Mouse (Mus musculus): ENCODE measurements at regions not wholly inside any gene's neighbourhood (a gene's known extent, or its start where the extent isn't known, plus 50 kb on each side); places are given as distances from the start of the nearest gene placed in this dataset.

- ATAC-seq (ENCODE audit: insufficient read depth, low FRiP score): no peak
- no peak overlapping the region for H3K4me2 ChIP-seq (ENCODE audit: low read depth, low read length)
- WGBS: 73% methylated on average over 3 of the region's 3 CpGs
Observed at GRCm38 (mm10) chr13:47952946-47953345, 308.1 kb upstream of the Id4 start.

DNA sequence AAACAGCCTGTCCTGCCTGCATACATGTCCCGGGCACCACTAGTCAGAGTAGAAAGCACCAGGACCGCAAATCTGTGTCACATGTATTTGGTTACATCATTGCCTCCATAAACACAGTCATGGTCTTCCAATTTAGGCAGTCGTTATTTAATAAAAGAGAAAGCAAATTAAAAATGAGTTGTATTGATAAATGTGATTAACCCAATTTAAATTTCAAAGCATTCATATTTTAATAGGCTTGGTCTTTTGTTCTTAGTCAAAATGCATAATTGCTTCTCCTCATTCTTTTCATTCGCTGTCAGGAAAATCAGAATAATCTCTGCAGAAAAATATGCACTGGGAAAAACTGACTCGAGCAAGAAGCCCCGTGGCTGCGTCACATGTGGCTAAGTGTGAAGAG is 307.3 kb upstream of the Id4 start:
- 76% methylated on average over 7 of the region's 7 CpGs for WGBS
- H3K36me3 ChIP-seq (ENCODE audit: control insufficient read depth, insufficient read depth, low read length): no peaks in the 10 kb centered on the region

More at GRCm38 (mm10) chr13:47952946-47953345, 308.1 kb upstream of the Id4 start:
- Histone ChIP-seq H3K36me3 (ENCODE audit: control insufficient read depth, insufficient read depth, low read length) (no peaks in the 10 kb centered on the region), H3K27ac (ENCODE audit: low read length) (no peak overlapping the region), H3K4me3 (replicated peaks; ENCODE audit: low read length) (no peak overlapping the region), H3K9me3 (replicated peaks; ENCODE audit: control insufficient read depth, low read length) (no peaks in the 10 kb centered on the region), H3K27me3 (ENCODE audit: control insufficient read depth, insufficient read depth, low read length) (no peaks in the 10 kb centered on the region), H3K9ac (ENCODE audit: low read length) (no peak overlapping the region), H3K4me1 (ENCODE audit: control insufficient read depth, insufficient read depth, low read length) (no peaks in the 10 kb centered on the region)

GRCm38 (mm10) chr13:47955504-47955903 is 305.5 kb upstream of the Id4 start:
- H3K36me3 ChIP-seq (ENCODE audit: control insufficient read depth, insufficient read depth, low read length): no peaks in the 10 kb centered on the region
- no peak overlapping the region for H3K9ac ChIP-seq (ENCODE audit: low read length)
- H3K9me3 ChIP-seq (replicated peaks; ENCODE audit: control insufficient read depth, low read length): no peaks in the 10 kb centered on the region
- no peak overlapping the region for H3K4me3 ChIP-seq (replicated peaks; ENCODE audit: low read length)
- H3K4me2 ChIP-seq (ENCODE audit: low read depth, low read length): no peak overlapping the region
- H3K4me1 ChIP-seq (ENCODE audit: control insufficient read depth, insufficient read depth, low read length): no peaks in the 10 kb centered on the region
- H3K27me3 ChIP-seq (ENCODE audit: control insufficient read depth, insufficient read depth, low read length): no peaks in the 10 kb centered on the region
- no peak overlapping the region for H3K27ac ChIP-seq (ENCODE audit: low read length)
- 74% methylated on average over 10 of the region's 10 CpGs for WGBS
- no peak for ATAC-seq (ENCODE audit: insufficient read depth, low FRiP score)

More for the DNA sequence above, 307.3 kb upstream of the Id4 start:
- Histone ChIP-seq H3K4me2 (ENCODE audit: low read depth, low read length) (no peak overlapping the region), H3K9ac (ENCODE audit: low read length) (no peak overlapping the region), H3K4me3 (replicated peaks; ENCODE audit: low read length) (no peak overlapping the region), H3K27me3 (ENCODE audit: control insufficient read depth, insufficient read depth, low read length) (no peaks in the 10 kb centered on the region), H3K27ac (ENCODE audit: low read length) (no peak overlapping the region), H3K9me3 (replicated peaks; ENCODE audit: control insufficient read depth, low read length) (no peaks in the 10 kb centered on the region), H3K4me1 (ENCODE audit: control insufficient read depth, insufficient read depth, low read length) (no peaks in the 10 kb centered on the region)
- no peak for ATAC-seq (ENCODE audit: insufficient read depth, low FRiP score)

DNA sequence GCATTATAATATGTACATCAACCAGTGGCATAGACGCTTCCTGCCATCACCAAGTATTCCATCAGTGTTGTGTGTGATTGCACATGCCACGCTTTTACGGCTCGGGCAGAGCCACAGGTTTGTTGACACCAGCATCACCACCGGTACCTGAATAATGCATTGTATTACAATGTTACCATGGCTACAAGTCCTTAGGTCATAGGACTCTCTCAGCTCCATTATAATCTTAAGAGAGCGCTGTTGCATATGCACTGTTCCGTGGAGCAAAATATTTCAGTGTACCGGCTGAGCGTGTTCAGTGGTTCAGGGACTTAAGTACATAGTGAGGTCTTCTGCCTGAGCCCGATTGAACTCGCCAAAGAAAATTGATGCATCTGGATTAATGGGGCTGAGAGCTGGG is 303.4 kb upstream of the Id4 start:
- Histone ChIP-seq H3K27ac (ENCODE audit: low read length) (no peak overlapping the region), H3K36me3 (ENCODE audit: control insufficient read depth, insufficient read depth, low read length) (no peaks in the 10 kb centered on the region), H3K4me3 (replicated peaks; ENCODE audit: low read length) (no peak overlapping the region), H3K9me3 (replicated peaks; ENCODE audit: control insufficient read depth, low read length) (no peaks in the 10 kb centered on the region), H3K4me2 (ENCODE audit: low read depth, low read length) (no peak overlapping the region), H3K27me3 (ENCODE audit: control insufficient read depth, insufficient read depth, low read length) (no peaks in the 10 kb centered on the region), H3K9ac (ENCODE audit: low read length) (no peak overlapping the region), H3K4me1 (ENCODE audit: control insufficient read depth, insufficient read depth, low read length) (no peaks in the 10 kb centered on the region)
- ATAC-seq (ENCODE audit: insufficient read depth, low FRiP score): no peak
- WGBS: 89% methylated on average over 11 of the region's 11 CpGs

- 15% methylated on average over 12 of the region's 12 CpGs for WGBS
- H3K9me3 ChIP-seq (replicated peaks; ENCODE audit: control insufficient read depth, low read length): no peaks in the 10 kb centered on the region
- H3K36me3 ChIP-seq (ENCODE audit: control insufficient read depth, insufficient read depth, low read length): no peaks in the 10 kb centered on the region
- H3K4me2 ChIP-seq (ENCODE audit: low read depth, low read length): peak overlapping the region; percentile 33
- 0 out of 2 replicates have a peak, but pooled peaks cover 6% of the 10 kb centered on the region for H3K4me1 ChIP-seq (ENCODE audit: control insufficient read depth, insufficient read depth, low read length)
- no peak overlapping the region for H3K4me3 ChIP-seq (replicated peaks; ENCODE audit: low read length)
- no peaks in the 10 kb centered on the region for H3K27me3 ChIP-seq (ENCODE audit: control insufficient read depth, insufficient read depth, low read length)
- no peak for ATAC-seq (ENCODE audit: insufficient read depth, low FRiP score)
- H3K9ac ChIP-seq (ENCODE audit: low read length): peak overlapping the region; percentile 41
- H3K27ac ChIP-seq (ENCODE audit: low read length): no peak overlapping the region
Observed at GRCm38 (mm10) chr13:47974216-47974615, 286.8 kb upstream of the Id4 start.

DNA sequence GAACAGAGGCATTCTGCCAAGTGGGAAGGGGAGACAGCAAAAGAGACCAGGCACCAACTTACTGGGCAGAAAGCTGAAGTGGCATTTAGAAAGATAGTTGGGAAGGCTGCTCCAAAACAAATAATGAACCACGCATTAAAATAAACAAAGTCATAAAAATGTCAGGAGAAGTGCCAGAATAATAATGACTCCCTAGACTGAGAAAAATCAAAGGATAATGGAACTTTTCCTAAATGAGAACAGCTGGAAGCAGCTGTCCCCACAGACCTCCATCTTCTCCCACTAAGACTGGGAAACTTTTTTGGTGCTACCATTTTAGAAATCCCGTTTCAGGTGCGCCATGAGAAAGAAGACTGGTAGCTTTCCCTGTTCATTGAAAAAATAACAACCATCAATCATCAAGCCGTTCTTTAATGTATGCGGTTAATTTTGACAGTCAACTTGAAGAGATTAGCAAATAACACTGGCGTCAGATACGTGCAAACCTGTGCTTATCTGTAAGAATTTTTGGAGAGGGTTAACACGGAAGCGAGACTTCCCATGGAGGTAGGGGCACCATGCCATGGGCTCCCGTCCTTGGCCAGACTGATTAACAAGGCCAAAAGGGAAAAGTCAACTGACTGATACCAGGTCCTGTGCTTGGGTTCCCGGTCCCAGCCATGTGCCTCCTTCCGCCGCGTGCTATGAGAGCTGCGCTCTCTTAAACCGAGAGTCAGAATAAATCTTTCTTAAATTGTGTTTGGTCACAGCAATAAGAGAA is 286.1 kb upstream of the Id4 start:
- H3K4me1 ChIP-seq (ENCODE audit: control insufficient read depth, insufficient read depth, low read length): 0 out of 2 replicates have a peak, but pooled peaks cover 6% of the 10 kb centered on the region
- H3K36me3 ChIP-seq (ENCODE audit: control insufficient read depth, insufficient read depth, low read length): no peaks in the 10 kb centered on the region
- no peak overlapping the region for H3K27ac ChIP-seq (ENCODE audit: low read length)
- H3K4me3 ChIP-seq (replicated peaks; ENCODE audit: low read length): no peak overlapping the region
- ATAC-seq (ENCODE audit: insufficient read depth, low FRiP score): no peak
- H3K27me3 ChIP-seq (ENCODE audit: control insufficient read depth, insufficient read depth, low read length): no peaks in the 10 kb centered on the region
- H3K9me3 ChIP-seq (replicated peaks; ENCODE audit: control insufficient read depth, low read length): no peaks in the 10 kb centered on the region
- H3K9ac ChIP-seq (ENCODE audit: low read length): no peak overlapping the region
- H3K4me2 ChIP-seq (ENCODE audit: low read depth, low read length): peak overlapping the region; percentile 33
- 60% methylated on average over 16 of the region's 16 CpGs for WGBS

GRCm38 (mm10) chr13:47998495-47998894 is 262.5 kb upstream of the Id4 start:
- ATAC-seq (ENCODE audit: insufficient read depth, low FRiP score): no peak
- H3K36me3 ChIP-seq (ENCODE audit: control insufficient read depth, insufficient read depth, low read length): no peaks in the 10 kb centered on the region
- H3K9me3 ChIP-seq (replicated peaks; ENCODE audit: control insufficient read depth, low read length): no peaks in the 10 kb centered on the region
- no peak overlapping the region for H3K4me2 ChIP-seq (ENCODE audit: low read depth, low read length)
- no peak overlapping the region for H3K27ac ChIP-seq (ENCODE audit: low read length)
- WGBS: 72% methylated on average over 5 of the region's 5 CpGs
- H3K4me3 ChIP-seq (replicated peaks; ENCODE audit: low read length): no peak overlapping the region
- no peak overlapping the region for H3K9ac ChIP-seq (ENCODE audit: low read length)
- no peaks in the 10 kb centered on the region for H3K4me1 ChIP-seq (ENCODE audit: control insufficient read depth, insufficient read depth, low read length)
- H3K27me3 ChIP-seq (ENCODE audit: control insufficient read depth, insufficient read depth, low read length): no peaks in the 10 kb centered on the region

GRCm38 (mm10) chr13:47999399-47999798 is 261.6 kb upstream of the Id4 start:
- 74% methylated on average over 4 of the region's 4 CpGs for WGBS
- no peak for ATAC-seq (ENCODE audit: insufficient read depth, low FRiP score)
- no peaks in the 10 kb centered on the region for H3K27me3 ChIP-seq (ENCODE audit: control insufficient read depth, insufficient read depth, low read length)
- no peak overlapping the region for H3K27ac ChIP-seq (ENCODE audit: low read length)
- no peak overlapping the region for H3K4me3 ChIP-seq (replicated peaks; ENCODE audit: low read length)
- H3K9me3 ChIP-seq (replicated peaks; ENCODE audit: control insufficient read depth, low read length): no peaks in the 10 kb centered on the region
- no peak overlapping the region for H3K9ac ChIP-seq (ENCODE audit: low read length)
- no peaks in the 10 kb centered on the region for H3K4me1 ChIP-seq (ENCODE audit: control insufficient read depth, insufficient read depth, low read length)
- no peaks in the 10 kb centered on the region for H3K36me3 ChIP-seq (ENCODE audit: control insufficient read depth, insufficient read depth, low read length)
- H3K4me2 ChIP-seq (ENCODE audit: low read depth, low read length): no peak overlapping the region

GRCm38 (mm10) chr13:48003126-48003525 is 257.9 kb upstream of the Id4 start:
- H3K9me3 ChIP-seq (replicated peaks; ENCODE audit: control insufficient read depth, low read length): no peaks in the 10 kb centered on the region
- H3K27me3 ChIP-seq (ENCODE audit: control insufficient read depth, insufficient read depth, low read length): no peaks in the 10 kb centered on the region
- H3K9ac ChIP-seq (ENCODE audit: low read length): no peak overlapping the region
- WGBS: 74% methylated on average over 4 of the region's 4 CpGs
- no peak overlapping the region for H3K27ac ChIP-seq (ENCODE audit: low read length)
- H3K4me1 ChIP-seq (ENCODE audit: control insufficient read depth, insufficient read depth, low read length): no peaks in the 10 kb centered on the region
- no peak overlapping the region for H3K4me2 ChIP-seq (ENCODE audit: low read depth, low read length)
- no peaks in the 10 kb centered on the region for H3K36me3 ChIP-seq (ENCODE audit: control insufficient read depth, insufficient read depth, low read length)
- no peak for ATAC-seq (ENCODE audit: insufficient read depth, low FRiP score)
- no peak overlapping the region for H3K4me3 ChIP-seq (replicated peaks; ENCODE audit: low read length)
